Mouse (Mus musculus) embryonic facial prominence, embryonic 10.5 days (tissue): ENCODE data around the gene Nphs1. TPM values are rescaled to one million over a fixed set of nuclear protein-coding genes. Genes with fewer than 3 reads are reported as not detected.

Experiments
- DNase-seq: peaks from one replicate; pipeline ENCODE4 v3.0.0-alpha.2; 2017; ENCODE audit warnings: low spot score
- H3K27ac ChIP-seq: fragments of 300-500 bp; sonication (generic); replicated peaks from 2 replicates; pipeline ENCODE4 v1.5.1; 2016; ENCODE audit warnings: mild to moderate bottlenecking
- H3K27me3 ChIP-seq: fragments of 300-500 bp; sonication (generic); replicated peaks from 2 replicates; pipeline ENCODE4 v1.6.1; 2016; ENCODE audit warnings: low read depth, mild to moderate bottlenecking; ENCODE audit not compliant: poor library complexity, severe bottlenecking
- H3K36me3 ChIP-seq: fragments of 300-500 bp; sonication (generic); replicated peaks from 2 replicates; pipeline ENCODE4 v1.6.1; 2016; ENCODE audit warnings: mild to moderate bottlenecking, moderate library complexity
- H3K4me1 ChIP-seq: fragments of 300-500 bp; sonication (generic); 2 replicates; pipeline ENCODE4 v1.6.1; 2016
- H3K4me3 ChIP-seq: fragments of 300-500 bp; sonication (generic); 2 replicates; pipeline ENCODE4 v1.5.1; 2016; ENCODE audit warnings: mild to moderate bottlenecking, moderate library complexity
- H3K9me3 ChIP-seq: fragments of 300-500 bp; sonication (generic); 2 replicates; pipeline ENCODE4 v1.6.1; 2016; ENCODE audit warnings: mild to moderate bottlenecking
- WGBS: fragments of 180-500 bp; shearing (Covaris S2); methylation state at CpG from one replicate; pipeline ENCODE4 v1.1.7; 2016; 5-methylcytosine and 5-hydroxymethylcytosine counted together
- polyA plus RNA-seq: library from polyadenylated mRNA; unstranded; fragments of >200 nt; fragmentation: Nextera tagmentation; extraction: Ambion mirVana; gene quantifications from 2 replicates; pipeline ENCODE4 v1.2.1, GENCODE M21; 2016

Nphs1 gene
- polyA plus RNA-seq, 1 experiment from 2014 or later = 0.15 TPM

GRCm38 (mm10) chr7:30422560-30422959, 35.6 kb upstream of the Nphs1 start:
- Histone ChIP-seq H3K36me3 (peaks cover 18% of the 10 kb centered on the region), H3K27ac (peak overlapping the region; percentile 75), H3K27me3 (peaks cover 46% of the 10 kb centered on the region), H3K4me3 (peak overlapping the region; percentile 68), H3K4me1 (peaks cover 24% of the 10 kb centered on the region), H3K9me3 (peaks cover 6% of the 10 kb centered on the region; the same call in 1 of the 2 replicates)
- WGBS = 14% methylated on average over 9 of the region's 9 CpGs
- DNase-seq = no peak

DNA sequence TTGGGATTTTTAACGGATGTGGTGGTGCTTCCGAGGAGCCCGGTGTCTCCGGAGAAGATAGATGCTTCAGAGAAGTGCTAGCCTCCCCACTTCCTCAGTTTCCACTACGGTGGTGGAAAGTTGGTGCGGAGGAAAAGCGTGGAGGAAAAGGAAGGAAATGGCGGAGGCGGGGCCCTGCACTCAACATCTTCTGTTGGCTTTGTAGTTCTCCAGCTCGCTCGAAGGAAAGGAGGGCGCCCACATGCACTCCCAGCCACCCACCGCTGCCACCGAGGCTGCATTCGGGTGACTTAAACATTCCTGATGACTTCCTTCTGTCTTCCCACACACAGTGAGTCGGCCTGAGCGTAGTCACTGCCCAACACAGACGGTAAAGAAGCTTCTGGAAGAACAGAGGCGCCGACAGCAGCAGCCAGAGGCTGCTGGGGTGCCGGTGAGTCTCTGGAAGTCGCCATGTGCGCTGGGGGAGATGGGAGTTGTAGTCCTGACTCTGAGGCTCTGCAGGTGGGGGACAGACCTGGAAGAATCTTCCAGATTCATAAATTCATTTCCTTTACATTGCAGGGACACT, 35.0 kb upstream of the Nphs1 start:
- H3K27me3 ChIP-seq = peaks cover 46% of the 10 kb centered on the region
- H3K4me1 ChIP-seq = peaks cover 24% of the 10 kb centered on the region
- 43% methylated on average over 23 of the region's 23 CpGs for WGBS
- peaks cover 21% of the 10 kb centered on the region for H3K36me3 ChIP-seq
- DNase-seq = no peak
- H3K4me3 ChIP-seq = peak overlapping the region; percentile 68
- peaks cover 6% of the 10 kb centered on the region; the same call in 1 of the 2 replicates for H3K9me3 ChIP-seq
- H3K27ac ChIP-seq = 0 out of 2 replicates have a peak overlapping the region, but pooled peaks have one; percentile 3

DNA sequence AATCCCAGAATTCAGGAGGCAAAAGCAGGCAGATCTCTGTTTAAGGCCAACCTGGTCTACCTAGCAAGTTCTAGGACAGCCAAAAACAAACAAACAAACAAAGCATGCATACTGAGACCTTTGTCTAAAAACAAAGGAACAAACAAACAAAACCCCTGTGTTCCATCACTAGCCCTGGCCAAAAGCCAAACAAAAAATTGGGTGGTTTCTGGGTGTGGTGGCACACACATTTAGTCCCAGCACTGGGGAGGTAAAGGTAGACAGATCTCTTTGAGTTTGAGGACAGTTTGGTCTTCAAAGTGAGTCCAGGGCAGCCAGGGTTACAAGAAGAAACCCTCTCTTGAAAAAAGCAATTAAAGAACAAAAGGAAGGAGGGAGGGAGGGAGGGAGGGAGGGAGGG, 28.8 kb upstream of the Nphs1 start:
- no peaks in the 10 kb centered on the region for H3K4me1 ChIP-seq
- no peak for DNase-seq
- H3K4me3 ChIP-seq = no peak overlapping the region
- no peak overlapping the region for H3K27ac ChIP-seq
- H3K27me3 ChIP-seq = peaks cover under 1% of the 10 kb centered on the region; the same call in 1 of the 2 replicates
- H3K9me3 ChIP-seq = no peaks in the 10 kb centered on the region
- peaks cover 21% of the 10 kb centered on the region for H3K36me3 ChIP-seq

DNA sequence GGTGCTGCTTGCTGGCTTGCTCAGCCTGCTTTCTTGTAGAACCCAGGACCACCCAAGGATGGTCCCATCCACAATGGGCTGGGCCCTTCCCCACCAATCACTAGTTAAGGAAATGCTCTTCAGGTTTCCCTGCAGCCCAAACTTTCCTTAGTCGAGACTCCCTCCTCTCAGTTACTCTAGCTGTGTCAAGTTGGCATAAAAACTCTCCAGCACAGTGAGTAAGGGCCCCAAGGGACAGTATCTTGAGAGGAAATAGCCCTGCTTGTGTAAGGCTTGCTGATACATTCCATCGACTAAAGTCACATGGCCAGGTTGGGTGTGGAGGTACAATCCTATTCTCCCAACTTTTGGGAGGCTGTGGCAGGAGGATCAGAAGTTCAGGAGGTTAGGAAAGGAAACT, 27.9 kb upstream of the Nphs1 start:
- H3K36me3 ChIP-seq = peaks cover 20% of the 10 kb centered on the region
- H3K4me3 ChIP-seq = no peak overlapping the region
- no peaks in the 10 kb centered on the region for H3K9me3 ChIP-seq
- no peak overlapping the region for H3K27ac ChIP-seq
- no peaks in the 10 kb centered on the region for H3K4me1 ChIP-seq
- DNase-seq = no peak
- WGBS = 61% methylated on average over 2 of the region's 2 CpGs
- H3K27me3 ChIP-seq = peaks cover 6% of the 10 kb centered on the region

- Histone ChIP-seq H3K36me3 (peaks cover 10% of the 10 kb centered on the region; the same call in 1 of the 2 replicates), H3K27ac (no peak overlapping the region), H3K4me3 (no peak overlapping the region), H3K9me3 (no peaks in the 10 kb centered on the region), H3K27me3 (peaks cover 22% of the 10 kb centered on the region), H3K4me1 (no peaks in the 10 kb centered on the region)
- DNase-seq = peak; percentile 42
- 10% methylated on average over 3 of the region's 3 CpGs for WGBS
Observed at GRCm38 (mm10) chr7:30431793-30432192, 26.3 kb upstream of the Nphs1 start.

GRCm38 (mm10) chr7:30434238-30434637, 23.9 kb upstream of the Nphs1 start:
- no peaks in the 10 kb centered on the region; the same call in 1 of the 2 replicates for H3K36me3 ChIP-seq
- H3K4me1 ChIP-seq = no peaks in the 10 kb centered on the region
- no peak overlapping the region for H3K4me3 ChIP-seq
- 5% methylated on average over 10 of the region's 10 CpGs for WGBS
- no peak overlapping the region for H3K27ac ChIP-seq
- H3K27me3 ChIP-seq = peaks cover 42% of the 10 kb centered on the region
- no peaks in the 10 kb centered on the region for H3K9me3 ChIP-seq
- peak; percentile 72 for DNase-seq

GRCm38 (mm10) chr7:30434701-30435100, 23.4 kb upstream of the Nphs1 start:
- 72% methylated on average over 10 of the region's 10 CpGs for WGBS
- DNase-seq = no peak
- H3K27ac ChIP-seq = no peak overlapping the region
- no peaks in the 10 kb centered on the region for H3K9me3 ChIP-seq
- H3K36me3 ChIP-seq = no peaks in the 10 kb centered on the region; the same call in 1 of the 2 replicates
- no peak overlapping the region for H3K4me3 ChIP-seq
- H3K27me3 ChIP-seq = peaks cover 45% of the 10 kb centered on the region
- no peaks in the 10 kb centered on the region for H3K4me1 ChIP-seq

DNA sequence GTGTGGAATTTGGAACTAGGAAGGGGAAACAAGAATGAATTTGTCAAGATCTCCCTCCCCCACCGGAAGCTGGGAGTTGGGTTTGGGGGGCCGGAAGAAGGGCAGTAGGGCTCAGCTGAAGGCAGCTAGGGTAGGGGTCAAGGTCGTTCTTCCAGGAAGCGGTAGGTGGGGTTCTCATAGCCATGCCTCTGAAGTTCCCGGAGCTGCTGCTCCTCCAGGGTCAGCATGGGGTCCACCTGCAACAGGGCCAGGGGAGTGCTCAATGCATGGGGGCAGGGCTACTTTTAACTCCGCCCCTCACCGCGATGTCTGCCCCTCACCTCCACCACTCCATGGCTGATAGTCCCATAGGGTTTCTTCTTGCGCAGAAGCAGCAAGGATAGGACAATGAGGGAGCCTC, 23.0 kb upstream of the Nphs1 start:
- WGBS = 49% methylated on average over 9 of the region's 9 CpGs

GRCm38 (mm10) chr7:30436879-30437278, 21.2 kb upstream of the Nphs1 start:
- H3K27ac ChIP-seq = no peak overlapping the region
- H3K4me1 ChIP-seq = no peaks in the 10 kb centered on the region
- 0 out of 2 replicates have a peak overlapping the region, but pooled peaks have one; percentile 2 for H3K4me3 ChIP-seq
- 12% methylated on average over 10 of the region's 10 CpGs for WGBS
- no peaks in the 10 kb centered on the region for H3K9me3 ChIP-seq
- no peaks in the 10 kb centered on the region; the same call in 1 of the 2 replicates for H3K36me3 ChIP-seq
- DNase-seq = no peak
- peaks cover 66% of the 10 kb centered on the region for H3K27me3 ChIP-seq

More for the DNA sequence above, 23.0 kb upstream of the Nphs1 start:
- Histone ChIP-seq H3K27ac (no peak overlapping the region), H3K4me3 (no peak overlapping the region), H3K4me1 (no peaks in the 10 kb centered on the region), H3K9me3 (no peaks in the 10 kb centered on the region), H3K36me3 (no peaks in the 10 kb centered on the region; the same call in 1 of the 2 replicates), H3K27me3 (peaks cover 49% of the 10 kb centered on the region)
- no peak for DNase-seq

GRCm38 (mm10) chr7:30439734-30440133, 18.4 kb upstream of the Nphs1 start:
- DNase-seq = no peak
- no peaks in the 10 kb centered on the region for H3K9me3 ChIP-seq
- H3K4me3 ChIP-seq = no peak overlapping the region
- H3K4me1 ChIP-seq = peaks cover 9% of the 10 kb centered on the region
- H3K27me3 ChIP-seq = peaks cover 93% of the 10 kb centered on the region
- 79% methylated on average over 13 of the region's 13 CpGs for WGBS
- H3K36me3 ChIP-seq = peaks cover 3% of the 10 kb centered on the region; the same call in 1 of the 2 replicates
- H3K27ac ChIP-seq = no peak overlapping the region

DNA sequence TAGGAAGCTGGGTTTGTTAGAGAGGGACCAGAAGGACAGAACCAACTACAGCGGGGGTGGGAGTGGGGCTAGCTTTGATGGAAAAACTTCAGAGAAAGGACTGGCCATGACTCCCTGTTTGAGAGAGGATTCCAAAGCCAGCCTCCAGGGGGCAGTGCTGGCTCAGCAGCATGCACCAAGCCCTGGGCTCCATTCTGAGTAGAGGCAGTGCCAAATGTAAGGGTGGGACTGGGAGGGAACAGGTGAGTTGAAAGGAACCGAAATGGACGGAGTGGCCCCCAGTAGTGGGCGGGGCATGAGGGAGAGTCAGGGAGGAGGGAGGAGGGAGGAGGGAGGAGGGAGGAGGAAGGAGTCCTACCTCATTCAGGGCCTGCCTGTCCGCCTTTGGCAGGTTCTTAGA, 17.4 kb upstream of the Nphs1 start:
- peak; percentile 63 for DNase-seq
- Histone ChIP-seq H3K4me1 (peaks cover 19% of the 10 kb centered on the region), H3K27ac (no peak overlapping the region), H3K36me3 (peaks cover 3% of the 10 kb centered on the region; the same call in 1 of the 2 replicates), H3K9me3 (no peaks in the 10 kb centered on the region), H3K27me3 (peaks cover 93% of the 10 kb centered on the region), H3K4me3 (no peak overlapping the region)
- WGBS = 28% methylated on average over 4 of the region's 5 CpGs

- Histone ChIP-seq H3K27ac (no peak overlapping the region), H3K27me3 (peaks cover 88% of the 10 kb centered on the region), H3K9me3 (peaks cover 9% of the 10 kb centered on the region; the same call in 1 of the 2 replicates), H3K4me3 (peak overlapping the region; percentile 78; the same call in 1 of the 2 replicates), H3K36me3 (peaks cover 3% of the 10 kb centered on the region; the same call in 1 of the 2 replicates), H3K4me1 (peaks cover 22% of the 10 kb centered on the region)
- 25% methylated on average over 9 of the region's 9 CpGs for WGBS
- no peak for DNase-seq
Observed at GRCm38 (mm10) chr7:30443696-30444095, 14.4 kb upstream of the Nphs1 start.
